Mouse (Mus musculus) frontal cortex, postnatal 14 days (tissue): Measurements from ENCODE around the gene Tm4sf1.
A peak's percentile ranks its signal among the peaks of the same experiment; 100 is the strongest.

Source experiments
- DNase-seq, 2 experiments: peaks; one replicate each; pipeline ENCODE4 v3.0.0; 2022; ENCODE audit warnings: low spot score in 2 of 2

Gene Tm4sf1

GRCm38 (mm10) chr3:57287854-57288720 is 13.7 kb downstream of the Tm4sf1 start:
- no peak for DNase-seq

- no peak for DNase-seq
Measured at GRCm38 (mm10) chr3:57287438-57287837, 14.3 kb downstream of the Tm4sf1 start.

- DNase-seq, result no peak
Measured at GRCm38 (mm10) chr3:57278225-57278624, 23.6 kb downstream of the Tm4sf1 start.

- no peak for DNase-seq
Measured at GRCm38 (mm10) chr3:57277453-57277852, 24.3 kb downstream of the Tm4sf1 start.

GRCm38 (mm10) chr3:57276821-57277220 is 25.0 kb downstream of the Tm4sf1 start:
- DNase-seq, result no peak

GRCm38 (mm10) chr3:57268994-57269393 is 32.8 kb downstream of the Tm4sf1 start:
- DNase-seq, result no peak

- peak in 1 of 2 experiments; percentile 23 for DNase-seq
Measured at GRCm38 (mm10) chr3:57267559-57268173, 34.1 kb downstream of the Tm4sf1 start.

GRCm38 (mm10) chr3:57253041-57253440 is 48.7 kb downstream of the Tm4sf1 start:
- no peak for DNase-seq

GRCm38 (mm10) chr3:57252551-57252950 is 49.2 kb downstream of the Tm4sf1 start:
- no peak for DNase-seq

GRCm38 (mm10) chr3:57245242-57245641 is 56.5 kb downstream of the Tm4sf1 start:
- no peak for DNase-seq
